ENCODE assay signal across 28 mouse cellular contexts in genomic region chr4:105285431-105286013, GRCm38 (mm10).
DNase-seq lines count a peak whose midpoint lies in the region; ATAC-seq and TF ChIP-seq lines count a peak whose summit lies in the region.
"Had no signal": no experiment of that assay in that cellular context is flagged by ENCODE, and none has a peak within 500 bp of the region (broad histone marks: within the 10 kb centered on the region; RNA-seq: fewer than 3 reads in every experiment).

No protein-coding gene starts in this region.

- no peak overlapping the region; the same call in 1 of the 2 replicates for H3K27ac ChIP-seq in liver, adult 2 months (replicated peaks; ENCODE audit: insufficient read depth, low read depth, low read length)
- no peak overlapping the region for H3K27ac ChIP-seq in liver, embryonic 12.5 days
- H3K27ac ChIP-seq: embryonic facial prominence, embryonic 13.5 days; hindbrain, embryonic 15.5 days; left cerebral cortex, adult 2 months; limb, embryonic 12.5 days; liver, embryonic 13.5 days; macrophage; midbrain, embryonic 15.5 days; stomach, embryonic 15.5 days had no signal

- H3K9ac ChIP-seq in liver, adult 2 months (ENCODE audit: low read depth, low read length): no peak overlapping the region
- H3K9ac ChIP-seq in liver, embryonic 12.5 days: no peak overlapping the region
- H3K9ac ChIP-seq: embryonic facial prominence, embryonic 13.5 days; forebrain, postnatal 0 days; hindbrain, embryonic 15.5 days; limb, embryonic 12.5 days; liver, embryonic 13.5 days; midbrain, embryonic 15.5 days; stomach, embryonic 15.5 days had no signal

- 79% methylated on average over 5 of the region's 5 CpGs for WGBS in liver, adult 2 months
- WGBS in liver, embryonic 12.5 days (ENCODE audit: insufficient replicate concordance): 59% methylated on average over 5 of the region's 5 CpGs

- no peak overlapping the region for H3K4me3 ChIP-seq in liver, adult 2 months (ENCODE audit: insufficient read depth, low read depth, low read length)
- no peak overlapping the region for H3K4me3 ChIP-seq in liver, embryonic 12.5 days
- H3K4me3 ChIP-seq: embryonic facial prominence, embryonic 13.5 days; hindbrain, embryonic 10.5 days; hindbrain, embryonic 15.5 days; left cerebral cortex, adult 2 months; limb, embryonic 12.5 days; liver, embryonic 13.5 days; midbrain, embryonic 10.5 days; midbrain, embryonic 15.5 days; stomach, embryonic 15.5 days had no signal

- peak; percentile 76 for DNase-seq in liver, adult 2 months (ENCODE audit: extremely low read depth, low read depth, low spot score)
- DNase-seq in spleen, adult 18-20 months: peak; percentile 59 to 62
- DNase-seq in splenic B cell, adult 2 months (ENCODE audit: low read depth, low spot score): peak; percentile 87
- no peak for DNase-seq in kidney, postnatal 14 days
- no peak for DNase-seq in gastrocnemius, postnatal 4 days (ENCODE audit: low spot score in 2 of 2)
- DNase-seq in layer of hippocampus, adult 9-10 months (ENCODE audit: low spot score): no peak
- DNase-seq: adrenal gland, postnatal 10 days; cerebellum, adult 9-11 months; forebrain, postnatal 0 days; heart, postnatal 14 days; kidney, adult 11 months; kidney, postnatal 36 days; liver, embryonic 13.5 days; lung, adult 2 months; lung, postnatal 10 days had no signal

- no peaks in the 10 kb centered on the region for H3K79me2 ChIP-seq in liver, adult 2 months (ENCODE audit: control insufficient read depth, insufficient read depth, low read length)

- peaks cover 22% of the 10 kb centered on the region for H3K4me1 ChIP-seq in liver, adult 2 months (ENCODE audit: control insufficient read depth, insufficient read depth, low read length)
- peaks cover 26% of the 10 kb centered on the region; the same call in 1 of the 2 replicates for H3K4me1 ChIP-seq in liver, embryonic 12.5 days

- H3K9me3 ChIP-seq in liver, embryonic 12.5 days (replicated peaks): no peaks in the 10 kb centered on the region
- H3K9me3 ChIP-seq: embryonic facial prominence, embryonic 13.5 days; hindbrain, embryonic 10.5 days; hindbrain, embryonic 15.5 days; limb, embryonic 12.5 days; liver, embryonic 13.5 days; midbrain, embryonic 10.5 days; midbrain, embryonic 15.5 days; stomach, embryonic 15.5 days had no signal

- ATAC-seq in liver, embryonic 12.5 days: no peak
- ATAC-seq in megakaryocyte, adult 5-6 weeks (ENCODE audit: poor library complexity, severe bottlenecking): peak; percentile 35
- ATAC-seq: CD4-positive, CD25-positive, alpha-beta regulatory T cell, adult 4 months; forebrain, postnatal 0 days; inflammation-experienced regulatory T-cells, adult 6 months; midbrain, embryonic 15.5 days had no signal

- no peak overlapping the region for H3K4me2 ChIP-seq in liver, embryonic 12.5 days
- H3K4me2 ChIP-seq: embryonic facial prominence, embryonic 13.5 days; hindbrain, embryonic 15.5 days; limb, embryonic 12.5 days; liver, embryonic 13.5 days; midbrain, embryonic 15.5 days; stomach, embryonic 15.5 days had no signal

- TF ChIP-seq CTCF in liver, adult 2 months (IDR thresholded peaks at IDR 0.05; ENCODE audit: low read depth, low read length): no peak

- TF ChIP-seq POLR2A in liver, adult 2 months (IDR thresholded peaks at IDR 0.05; ENCODE audit: extremely low read depth, insufficient read depth, low read length): no peak

- H3K27me3 ChIP-seq in liver, adult 2 months (ENCODE audit: control insufficient read depth, insufficient read depth, low read length): no peaks in the 10 kb centered on the region
- no peaks in the 10 kb centered on the region for H3K27me3 ChIP-seq in liver, embryonic 12.5 days (replicated peaks)
- H3K27me3 ChIP-seq in splenic B cell, adult 2 months (ENCODE audit: control insufficient read depth, insufficient read depth, low read length, poor library complexity, severe bottlenecking): no peaks in the 10 kb centered on the region
- H3K27me3 ChIP-seq: embryonic facial prominence, embryonic 13.5 days; hindbrain, embryonic 15.5 days; limb, embryonic 12.5 days; liver, embryonic 13.5 days; midbrain, embryonic 15.5 days; stomach, embryonic 15.5 days had no signal

- no peaks in the 10 kb centered on the region for H3K36me3 ChIP-seq in liver, adult 2 months (ENCODE audit: control insufficient read depth, insufficient read depth, low read length)
- no peaks in the 10 kb centered on the region for H3K36me3 ChIP-seq in liver, embryonic 12.5 days
- no peaks in the 10 kb centered on the region for H3K36me3 ChIP-seq in splenic B cell, adult 2 months (ENCODE audit: control insufficient read depth, insufficient read depth, low read length, poor library complexity, severe bottlenecking)
- H3K36me3 ChIP-seq: embryonic facial prominence, embryonic 13.5 days; hindbrain, embryonic 10.5 days; hindbrain, embryonic 15.5 days; limb, embryonic 12.5 days; liver, embryonic 13.5 days; midbrain, embryonic 10.5 days; midbrain, embryonic 15.5 days; stomach, embryonic 15.5 days had no signal

Comparison
In these comparisons a context has a peak if more than half of its experiments do, and no peak if none do; other contexts are left out.
1. DNase-seq: peak in liver, adult 2 months (single experiment), spleen, adult 18-20 months (2 of 2) and splenic B cell, adult 2 months (single experiment); none in kidney, postnatal 14 days (single experiment), gastrocnemius, postnatal 4 days (0 of 2) and layer of hippocampus, adult 9-10 months (single experiment).